Mouse (Mus musculus): ENCODE data around the gene Nr2e3.

GRCm38 (mm10) chr9:59947271-59947670 is 13.2 kb downstream of the Nr2e3 start:
- TF ChIP-seq GATA1 (IDR thresholded peaks at IDR 0.05; ENCODE audit: borderline replicate concordance, low read length), result no peak
- TF ChIP-seq FLI1 (IDR thresholded peaks at IDR 0.05; ENCODE audit: low read length), result no peak

All from megakaryocyte, embryonic 14.5 days (primary cell).